In genomic region chr8:95202649-95203275, GRCm38 (mm10) we compare ENCODE assay signal across 8 mouse cellular contexts. TPM values are rescaled to one million over a fixed set of nuclear protein-coding genes. Genes with fewer than 3 reads are reported as not detected.
DNase-seq lines count a peak whose midpoint lies in the region; ATAC-seq and TF ChIP-seq lines count a peak whose summit lies in the region.

Kifc3 (minus strand) TSS chr8:95202812.

- no peaks in the 10 kb centered on the region for H3K9me3 ChIP-seq in forebrain, embryonic 16.5 days (ENCODE audit: control insufficient read depth, low read length)
- H3K9me3 ChIP-seq in forebrain, embryonic 13.5 days (replicated peaks): no peaks in the 10 kb centered on the region
- no peaks in the 10 kb centered on the region for H3K9me3 ChIP-seq in midbrain, embryonic 12.5 days

- WGBS in forebrain, embryonic 16.5 days: 73% methylated on average over 14 of the region's 14 CpGs
- 75% methylated on average over 14 of the region's 14 CpGs for WGBS in forebrain, embryonic 13.5 days
- 71% methylated on average over 14 of the region's 14 CpGs for WGBS in midbrain, embryonic 12.5 days

- ATAC-seq in forebrain, embryonic 16.5 days: no peak
- ATAC-seq in forebrain, embryonic 13.5 days: no peak
- ATAC-seq in Patski: no peak
- no peak for ATAC-seq in midbrain, embryonic 12.5 days (ENCODE audit: low FRiP score, low read depth)
- no peak for ATAC-seq in megakaryocyte-erythroid progenitor cell, adult 5-6 weeks (replicated peaks; ENCODE audit: low FRiP score, low TSS enrichment, poor library complexity, severe bottlenecking)

- no peak for DNase-seq in Patski (ENCODE audit: low read depth, low spot score)
- DNase-seq in gastrocnemius, postnatal 36 days: peak; percentile 22 to 30
- DNase-seq in kidney, adult 9 months: peak; percentile 91
- DNase-seq in right cerebral cortex, adult 18-20 months: no peak

- H3K4me2 ChIP-seq in forebrain, embryonic 16.5 days (ENCODE audit: low read length): no peak within 1 kb of the TSS
- H3K4me2 ChIP-seq in forebrain, embryonic 13.5 days: no peak within 1 kb of the TSS
- no peak within 1 kb of the TSS for H3K4me2 ChIP-seq in midbrain, embryonic 12.5 days (replicated peaks)

- H3K27me3 ChIP-seq in forebrain, embryonic 16.5 days (replicated peaks; ENCODE audit: control insufficient read depth, insufficient read depth, low read length): no peaks in the 10 kb centered on the region
- no peaks in the 10 kb centered on the region for H3K27me3 ChIP-seq in forebrain, embryonic 13.5 days
- H3K27me3 ChIP-seq in Patski: no peaks in the 10 kb centered on the region
- no peaks in the 10 kb centered on the region for H3K27me3 ChIP-seq in midbrain, embryonic 12.5 days

- no peak within 1 kb of the TSS for H3K9ac ChIP-seq in forebrain, embryonic 16.5 days (replicated peaks; ENCODE audit: low read depth, low read length)
- H3K9ac ChIP-seq in forebrain, embryonic 13.5 days: no peak within 1 kb of the TSS
- no peak within 1 kb of the TSS for H3K9ac ChIP-seq in midbrain, embryonic 12.5 days (replicated peaks)

- no peaks in the 10 kb centered on the region for H3K36me3 ChIP-seq in forebrain, embryonic 16.5 days (ENCODE audit: control insufficient read depth, insufficient read depth)
- no peaks in the 10 kb centered on the region for H3K36me3 ChIP-seq in forebrain, embryonic 13.5 days (ENCODE audit: poor library complexity, severe bottlenecking)
- H3K36me3 ChIP-seq in midbrain, embryonic 12.5 days: no peaks in the 10 kb centered on the region

- POLR2A ChIA-PET in Patski (lab: Charles Lee): interaction anchor here (0.7 kb wide), 1 partner anchor 682 kb away, joined by 3 read pairs; no protein-coding TSS in a partner anchor

- intact Hi-C loops in gastrocnemius, postnatal 36 days (cut with DNase I): loop anchor here (5.0 to 10.0 kb wide), 2 partner anchors 35 to 98 kb away; no protein-coding TSS in a partner anchor

- CTCF ChIA-PET in Patski (lab: Charles Lee): interaction anchor here (1.0 to 2.7 kb wide), 9 partner anchors 13 to 110 kb away, joined by 3 to 7 read pairs (median 4); no protein-coding TSS in a partner anchor

- no peak within 1 kb of the TSS for H3K27ac ChIP-seq in forebrain, embryonic 16.5 days (ENCODE audit: low read length)
- no peak within 1 kb of the TSS for H3K27ac ChIP-seq in forebrain, embryonic 13.5 days
- H3K27ac ChIP-seq in midbrain, embryonic 12.5 days (replicated peaks): no peak within 1 kb of the TSS

- in situ Hi-C loops in Patski (cut with MboI; ENCODE audit: low pct_unique_long_range_greater_than_20kb): loop anchor here (5.0 to 10.0 kb wide), 3 partner anchors 68 to 260 kb away; no protein-coding TSS in a partner anchor

- no peak within 1 kb of the TSS for H3K4me3 ChIP-seq in forebrain, embryonic 16.5 days (replicated peaks; ENCODE audit: low read length)
- no peak within 1 kb of the TSS for H3K4me3 ChIP-seq in forebrain, embryonic 13.5 days
- H3K4me3 ChIP-seq in midbrain, embryonic 12.5 days: no peak within 1 kb of the TSS

- 0 out of 2 replicates have a peak, but pooled peaks cover 2% of the 10 kb centered on the region for H3K4me1 ChIP-seq in forebrain, embryonic 16.5 days (replicated peaks; ENCODE audit: control insufficient read depth, insufficient read depth, low read length)
- H3K4me1 ChIP-seq in forebrain, embryonic 13.5 days: peaks cover 16% of the 10 kb centered on the region
- H3K4me1 ChIP-seq in midbrain, embryonic 12.5 days: no peaks in the 10 kb centered on the region

- TF ChIP-seq CTCF in Patski (IDR thresholded peaks at IDR 0.05): no peak

RNA-seq across cellular contexts. Expression of gene Kifc3, which starts in this region (rescaled TPM):
- polyA plus RNA-seq in forebrain, embryonic 16.5 days (2015; fragmentation: Nextera tagmentation; extraction: Ambion mirVana): 16.8 and 21.9 TPM in 2 replicates
- polyA plus RNA-seq in forebrain, embryonic 13.5 days (2015; fragmentation: Nextera tagmentation; extraction: Ambion mirVana): 8.2 and 8.3 TPM in 2 replicates
- polyA plus RNA-seq in Patski (2021): 158 TPM
- total RNA-seq in gastrocnemius, postnatal 36 days (2021): 10 to 100 TPM in 1 of 2 experiments, 1 to 10 TPM in 1; 6.9 to 10.9 TPM
- 10.0 and 10.4 TPM in 2 replicates for polyA plus RNA-seq in midbrain, embryonic 12.5 days (2016; fragmentation: Nextera tagmentation; extraction: Ambion mirVana)
- total RNA-seq in megakaryocyte-erythroid progenitor cell, adult 5-6 weeks (2014; fragmentation: Nextera tagmentation): 0.99 TPM in 1 of 2 replicates, not detected in the other
- total RNA-seq in megakaryocyte-erythroid progenitor cell, adult 5-6 weeks (2017): 0.61 and 1.4 TPM in 2 replicates

Comparison
In these comparisons a context has a peak if more than half of its experiments do, and no peak if none do; other contexts are left out.
1. DNase-seq: peak in gastrocnemius, postnatal 36 days (2 of 2) and kidney, adult 9 months (single experiment); none in Patski (single experiment) and right cerebral cortex, adult 18-20 months (single experiment).